Mouse (Mus musculus): ENCODE results near the gene Gm8857. TPM values are rescaled to one million over a fixed set of nuclear protein-coding genes. Genes with fewer than 3 reads are reported as not detected.
"Not testable (repeated sequence)": the region's sequence is repeated elsewhere in the genome, so short reads cannot be mapped to it uniquely, and the experiment has no call there.

Gene Gm8857
- not detected for total RNA-seq (2021)
- long read RNA-seq, experiment 1: 0 reads
- long read RNA-seq, experiment 2: 0 reads

DNA sequence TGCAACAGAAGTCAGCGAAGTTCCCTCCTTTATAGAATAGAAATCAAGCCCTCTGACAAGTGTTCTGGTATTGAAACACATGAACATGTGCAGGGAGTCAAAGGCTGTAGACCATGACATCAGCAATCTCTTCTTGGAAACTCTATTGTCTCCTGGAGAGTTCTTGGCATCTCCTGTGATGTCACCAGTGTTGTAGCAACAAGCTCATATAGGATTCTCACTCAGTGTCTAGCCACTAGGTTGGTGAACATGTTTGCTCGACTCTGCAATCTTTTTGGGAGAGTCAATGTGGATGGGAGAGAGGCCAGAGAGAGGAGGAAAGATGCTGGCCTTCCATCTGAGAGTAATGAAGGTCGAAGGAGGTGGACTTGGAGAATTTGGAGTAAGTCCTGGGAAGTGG is at the start of gene Gm8857, which contains the start of gene Gm8871:
Gene Gm8857, plus strand, starts transcription at position 303 of the 400 bp plus-strand sequence.
Gene Gm8871, plus strand, starts transcription at position 301 of the 400 bp plus-strand sequence.
- H3K27ac ChIP-seq; H3K4me3 ChIP-seq; DNase-seq (ENCODE audit: low spot score in 2 of 2): not testable (repeated sequence)

DNA sequence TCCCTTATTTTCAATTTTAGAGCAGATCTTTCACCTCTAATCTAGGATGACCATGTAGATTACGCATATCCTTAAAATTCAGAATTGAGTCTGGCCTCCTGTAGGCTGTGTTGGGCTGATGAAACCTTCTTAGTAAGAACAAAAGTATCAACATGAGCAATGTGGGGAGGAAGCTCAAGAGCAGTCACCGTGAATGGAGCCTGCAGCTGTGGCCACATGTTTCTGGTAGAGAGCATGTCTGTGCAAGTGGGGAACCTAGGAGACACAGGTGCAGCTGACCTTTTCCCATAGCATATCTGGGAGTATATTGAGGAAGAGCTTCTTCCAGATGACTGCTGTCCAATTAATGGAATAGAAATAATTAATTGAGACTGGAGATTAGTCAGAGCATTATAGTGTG is 5.9 kb downstream of the Gm8857 start:
- H3K4me3 ChIP-seq; H3K27ac ChIP-seq; DNase-seq (ENCODE audit: low spot score in 2 of 2): not testable (repeated sequence)

DNA sequence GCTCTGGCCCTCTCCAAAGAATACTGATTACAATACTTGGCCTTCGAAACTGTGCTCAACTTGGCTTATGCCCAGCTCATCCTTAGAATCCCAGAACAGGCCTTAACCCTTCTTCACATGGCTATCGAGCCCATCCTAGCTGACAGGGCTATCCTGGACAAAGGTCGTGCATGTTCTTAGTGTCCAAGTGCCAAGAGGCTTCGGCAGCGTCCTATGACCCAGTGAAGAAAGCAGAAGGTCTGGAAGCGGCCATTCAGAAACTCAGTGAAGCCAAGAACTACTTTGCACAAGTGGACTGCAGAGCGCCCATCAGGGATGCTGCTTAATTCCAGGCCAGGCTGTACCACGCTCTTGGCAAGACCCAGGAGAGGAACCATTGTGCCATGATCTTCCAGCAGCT is 10.4 kb downstream of the Gm8857 start:
- not testable (repeated sequence) for DNase-seq (ENCODE audit: low spot score in 2 of 2); H3K27ac ChIP-seq; H3K4me3 ChIP-seq

Other genes starting within 250 kb of the Gm8857 start
- gene Gm8871, start within 50 bp of the Gm8857 start, total RNA-seq (2021): not detected
- not detected for gene Gm8879, start 179.8 kb downstream of the Gm8857 start, total RNA-seq (2021)
- gene Gm5861, start 235.3 kb downstream of the Gm8857 start, total RNA-seq (2021): not detected

Measured in layer of hippocampus, adult 2 months (tissue).